Mouse (Mus musculus): ENCODE measurements around the gene Tac4.

Tac4 gene

GRCm38 (mm10) chr11:95318116-95318515, 56.8 kb downstream of the Tac4 start:
- DNase-seq (ENCODE audit: low spot score), result no peak

All from layer of hippocampus, adult 9-10 months (tissue).